Mouse (Mus musculus): ENCODE results near the gene Tle3.

GRCm38 (mm10) chr9:61439979-61440378 lies 67.8 kb downstream of the Tle3 start:
- TF ChIP-seq POLR2A (IDR thresholded peaks at IDR 0.05; ENCODE audit: low read depth, low read length) = no peak
- TF ChIP-seq CTCF (conservative IDR thresholded peaks at IDR 0.05; ENCODE audit: insufficient read depth, insufficient read length, low read depth, low read length) = no peak
